Mouse (Mus musculus): ENCODE measurements at regions not wholly inside any gene's neighbourhood (a gene's known extent, or its start where the extent isn't known, plus 50 kb on each side); places are given as distances from the start of the nearest gene placed in this dataset.

DNA sequence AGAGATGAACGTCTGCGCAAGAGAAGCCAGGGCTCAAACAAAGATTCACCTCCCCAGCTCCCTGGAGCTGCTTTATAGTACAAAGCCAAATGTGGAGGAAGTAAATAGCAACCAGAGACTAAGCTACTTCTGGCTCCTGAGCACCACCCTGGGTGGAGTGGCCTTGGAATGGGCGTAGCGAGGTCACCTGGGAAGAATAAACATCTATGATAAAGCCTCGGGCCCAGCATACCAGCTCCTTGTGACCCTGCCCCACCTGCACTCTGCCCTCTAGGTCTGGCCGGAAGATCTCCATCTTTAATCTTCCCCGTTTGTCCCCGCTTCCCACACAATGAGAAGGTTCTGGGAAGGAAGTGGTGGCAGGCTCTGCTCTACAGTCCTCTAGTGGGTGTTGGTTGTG lies 61.0 kb upstream of the Ptpn3 start:
- H3K36me3 ChIP-seq (replicated peaks) = no peaks in the 10 kb centered on the region
- H3K27me3 ChIP-seq (ENCODE audit: insufficient read depth, low read length) = no peaks in the 10 kb centered on the region
- DNase-seq (ENCODE audit: low spot score) (no peak), ATAC-seq (ENCODE audit: extremely low read depth, insufficient number of reproducible peaks, low FRiP score, poor library complexity, severe bottlenecking) (no peak)
- H3K4me3 ChIP-seq (ENCODE audit: low read depth, low read length) = no peak overlapping the region
- TF ChIP-seq TAL1 (conservative IDR thresholded peaks at IDR 0.05; ENCODE audit: low read depth, low read length) (no peak), CTCF (IDR thresholded peaks at IDR 0.05; ENCODE audit: low read depth, low read length) (no peak), POLR2AphosphoS5 (IDR thresholded peaks at IDR 0.05; ENCODE audit: insufficient replicate concordance, low read depth, low read length) (no peak), GATA1 (IDR thresholded peaks at IDR 0.05; ENCODE audit: borderline replicate concordance, low read length) (no peak), GATA2 (IDR thresholded peaks at IDR 0.05; ENCODE audit: borderline replicate concordance, low read depth, low read length) (no peak)
- no peaks in the 10 kb centered on the region for H3K4me1 ChIP-seq (ENCODE audit: insufficient read depth, low read depth, low read length)
- peaks cover 53% of the 10 kb centered on the region for H3K9me3 ChIP-seq (replicated peaks)

DNA sequence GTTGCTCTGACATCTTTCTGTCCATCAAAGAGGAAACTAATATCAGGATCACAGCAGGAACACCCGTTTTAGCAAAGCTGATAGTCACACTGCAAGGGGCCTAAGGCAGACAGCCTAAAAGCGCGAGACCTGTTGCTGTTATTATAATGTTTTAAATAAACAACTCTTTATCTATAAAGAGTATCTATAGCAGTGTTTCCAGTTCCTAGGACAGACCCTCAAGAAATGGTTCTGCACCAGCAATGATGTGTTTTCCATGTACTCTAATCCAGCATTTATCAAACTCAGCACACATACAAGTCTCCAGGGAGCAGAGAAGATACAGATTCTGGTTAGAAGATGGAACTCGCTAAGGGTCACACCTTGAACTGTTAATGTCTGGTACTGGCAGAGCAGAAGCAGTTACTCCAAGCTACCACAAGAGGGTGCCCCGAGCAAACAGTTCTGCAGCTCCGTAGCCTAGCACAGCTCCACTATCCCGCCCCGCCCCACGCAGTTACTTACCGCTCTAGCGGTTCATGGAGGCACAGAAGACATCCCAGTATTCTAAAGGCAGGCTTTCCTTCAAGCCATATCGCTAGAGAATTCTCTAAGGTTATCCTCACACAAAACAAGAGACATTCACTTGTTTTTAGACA lies 64.2 kb upstream of the Palm2 start:
- H3K4me3 ChIP-seq (ENCODE audit: low read depth, low read length) = no peak overlapping the region
- H3K4me1 ChIP-seq (ENCODE audit: insufficient read depth, low read depth, low read length) = no peaks in the 10 kb centered on the region
- H3K36me3 ChIP-seq (replicated peaks) = no peaks in the 10 kb centered on the region
- H3K27me3 ChIP-seq (ENCODE audit: insufficient read depth, low read length) = no peaks in the 10 kb centered on the region
- DNase-seq (ENCODE audit: low spot score) = no peak
- peaks cover 34% of the 10 kb centered on the region for H3K9me3 ChIP-seq (replicated peaks)
- ATAC-seq (ENCODE audit: extremely low read depth, insufficient number of reproducible peaks, low FRiP score, poor library complexity, severe bottlenecking) = no peak
- TF ChIP-seq GATA2 (IDR thresholded peaks at IDR 0.05; ENCODE audit: borderline replicate concordance, low read depth, low read length) (no peak), POLR2AphosphoS5 (IDR thresholded peaks at IDR 0.05; ENCODE audit: insufficient replicate concordance, low read depth, low read length) (no peak), GATA1 (IDR thresholded peaks at IDR 0.05; ENCODE audit: borderline replicate concordance, low read length) (no peak), CTCF (IDR thresholded peaks at IDR 0.05; ENCODE audit: low read depth, low read length) (no peak), TAL1 (conservative IDR thresholded peaks at IDR 0.05; ENCODE audit: low read depth, low read length) (no peak)

DNA sequence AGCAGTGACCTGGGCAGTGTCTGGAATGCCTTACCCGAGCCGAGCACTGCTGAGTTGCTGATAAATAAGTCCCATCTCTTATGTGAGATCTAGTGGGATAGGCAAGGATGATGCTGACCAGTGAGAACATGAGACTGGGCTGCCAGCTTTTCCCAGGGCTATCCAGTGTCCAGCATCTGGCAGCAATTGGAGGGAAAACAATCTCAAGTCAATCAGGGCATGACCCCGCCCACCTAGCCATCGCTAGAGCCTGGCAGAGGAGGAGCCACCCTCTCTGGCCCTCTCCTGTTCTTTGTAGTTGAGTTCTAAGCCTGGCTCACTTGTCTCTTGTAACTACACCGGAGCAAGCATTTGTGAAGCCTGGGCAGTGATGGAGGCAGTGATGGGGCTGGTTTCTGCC lies 56.2 kb upstream of the Palm2 start:
- no peaks in the 10 kb centered on the region for H3K27me3 ChIP-seq (ENCODE audit: insufficient read depth, low read length)
- no peaks in the 10 kb centered on the region for H3K36me3 ChIP-seq (replicated peaks)
- H3K9me3 ChIP-seq (replicated peaks) = peaks cover 59% of the 10 kb centered on the region
- no peaks in the 10 kb centered on the region for H3K4me1 ChIP-seq (ENCODE audit: insufficient read depth, low read depth, low read length)
- TF ChIP-seq GATA2 (IDR thresholded peaks at IDR 0.05; ENCODE audit: borderline replicate concordance, low read depth, low read length) (no peak), CTCF (IDR thresholded peaks at IDR 0.05; ENCODE audit: low read depth, low read length) (no peak), TAL1 (conservative IDR thresholded peaks at IDR 0.05; ENCODE audit: low read depth, low read length) (no peak), GATA1 (IDR thresholded peaks at IDR 0.05; ENCODE audit: borderline replicate concordance, low read length) (no peak), POLR2AphosphoS5 (IDR thresholded peaks at IDR 0.05; ENCODE audit: insufficient replicate concordance, low read depth, low read length) (no peak)
- DNase-seq (ENCODE audit: low spot score) (no peak), ATAC-seq (ENCODE audit: extremely low read depth, insufficient number of reproducible peaks, low FRiP score, poor library complexity, severe bottlenecking) (no peak)
- H3K4me3 ChIP-seq (ENCODE audit: low read depth, low read length) = no peak overlapping the region

DNA sequence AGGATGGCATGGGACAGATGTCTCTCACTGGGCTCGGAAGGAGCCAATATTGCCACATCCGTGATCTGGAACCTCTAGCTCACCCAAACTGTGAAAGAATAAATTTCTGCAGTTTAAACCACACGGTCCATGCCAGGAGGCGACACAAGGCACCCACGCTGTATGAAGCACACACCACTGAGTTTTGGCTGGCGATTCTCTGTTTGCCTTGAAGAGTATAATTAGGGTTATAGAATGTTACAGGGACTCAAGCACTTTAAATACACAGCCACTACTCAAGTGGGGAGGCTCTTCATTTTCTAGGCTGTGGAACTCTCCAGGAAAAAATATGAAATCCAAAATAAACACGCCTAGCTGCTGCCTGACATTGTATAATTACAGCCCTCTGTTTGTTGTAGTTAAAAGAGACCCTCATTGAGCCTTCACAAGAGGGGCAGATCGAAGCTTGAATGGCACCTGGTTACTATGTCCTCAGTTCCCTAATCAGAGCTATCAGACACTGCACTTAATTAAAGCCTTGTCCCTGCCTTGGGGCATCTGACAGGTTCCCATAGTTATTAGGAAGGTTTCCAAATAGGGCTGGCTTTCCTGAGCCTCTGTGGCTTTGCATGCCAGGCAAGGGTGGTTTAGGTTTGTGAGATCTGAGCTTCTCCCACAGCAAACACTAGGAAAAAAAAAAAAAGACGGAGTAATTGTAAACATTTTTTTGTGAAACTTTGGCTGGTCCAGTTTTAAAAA lies 53.8 kb upstream of the Palm2 start:
- Histone ChIP-seq H3K4me1 (ENCODE audit: insufficient read depth, low read depth, low read length) (no peaks in the 10 kb centered on the region), H3K27me3 (ENCODE audit: insufficient read depth, low read length) (no peaks in the 10 kb centered on the region), H3K36me3 (replicated peaks) (no peaks in the 10 kb centered on the region), H3K4me3 (ENCODE audit: low read depth, low read length) (no peak overlapping the region), H3K9me3 (replicated peaks) (peaks cover 50% of the 10 kb centered on the region)
- no peak for TF ChIP-seq CTCF (IDR thresholded peaks at IDR 0.05; ENCODE audit: low read depth, low read length)
- TF ChIP-seq GATA2 (IDR thresholded peaks at IDR 0.05; ENCODE audit: borderline replicate concordance, low read depth, low read length) = no peak
- no peak for TF ChIP-seq TAL1 (conservative IDR thresholded peaks at IDR 0.05; ENCODE audit: low read depth, low read length)
- TF ChIP-seq GATA1 (IDR thresholded peaks at IDR 0.05; ENCODE audit: borderline replicate concordance, low read length) = no peak
- TF ChIP-seq POLR2AphosphoS5 (IDR thresholded peaks at IDR 0.05; ENCODE audit: insufficient replicate concordance, low read depth, low read length) = no peak
- DNase-seq (ENCODE audit: low spot score) (no peak), ATAC-seq (ENCODE audit: extremely low read depth, insufficient number of reproducible peaks, low FRiP score, poor library complexity, severe bottlenecking) (no peak)

DNA sequence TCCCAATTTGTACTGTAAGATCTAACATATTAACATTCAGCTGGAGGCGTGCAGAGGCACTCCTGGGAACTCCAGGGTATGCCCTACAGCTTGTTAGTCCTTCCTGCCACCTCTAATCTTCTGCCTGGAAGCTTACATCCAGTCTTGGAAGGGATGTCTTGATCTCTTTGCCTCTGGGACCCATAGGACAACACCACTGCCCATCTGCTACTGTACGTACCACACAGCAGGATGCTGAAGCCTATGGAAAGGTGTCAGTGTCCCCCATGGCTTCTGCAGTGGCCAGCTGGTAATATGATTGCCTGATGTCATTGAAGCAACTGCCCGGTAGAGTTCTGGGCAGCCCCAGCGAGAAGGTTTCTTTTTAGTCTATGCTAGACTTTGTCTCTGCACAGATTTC lies 52.7 kb upstream of the Palm2 start:
- no peaks in the 10 kb centered on the region for H3K27me3 ChIP-seq (ENCODE audit: insufficient read depth, low read length)
- H3K36me3 ChIP-seq (replicated peaks) = no peaks in the 10 kb centered on the region
- ATAC-seq (ENCODE audit: extremely low read depth, insufficient number of reproducible peaks, low FRiP score, poor library complexity, severe bottlenecking) (no peak), DNase-seq (ENCODE audit: low spot score) (no peak)
- H3K9me3 ChIP-seq (replicated peaks) = peaks cover 51% of the 10 kb centered on the region
- no peaks in the 10 kb centered on the region for H3K4me1 ChIP-seq (ENCODE audit: insufficient read depth, low read depth, low read length)
- TF ChIP-seq GATA2 (IDR thresholded peaks at IDR 0.05; ENCODE audit: borderline replicate concordance, low read depth, low read length) (no peak), CTCF (IDR thresholded peaks at IDR 0.05; ENCODE audit: low read depth, low read length) (no peak), POLR2AphosphoS5 (IDR thresholded peaks at IDR 0.05; ENCODE audit: insufficient replicate concordance, low read depth, low read length) (no peak), TAL1 (conservative IDR thresholded peaks at IDR 0.05; ENCODE audit: low read depth, low read length) (no peak), GATA1 (IDR thresholded peaks at IDR 0.05; ENCODE audit: borderline replicate concordance, low read length) (no peak)
- no peak overlapping the region for H3K4me3 ChIP-seq (ENCODE audit: low read depth, low read length)
